Mouse (Mus musculus): ENCODE measurements around the gene Znfx1. TPM values are rescaled to one million over a fixed set of nuclear protein-coding genes. Genes with fewer than 3 reads are reported as not detected.

Znfx1 gene
- polyA plus RNA-seq (2015; fragmentation: Illumina TruSeq; extraction: RNeasy Lipid Tissue Mini Kit (QIAGEN cat#74804); ENCODE audit: low read depth, low replicate concordance) = 37.4 TPM

DNA sequence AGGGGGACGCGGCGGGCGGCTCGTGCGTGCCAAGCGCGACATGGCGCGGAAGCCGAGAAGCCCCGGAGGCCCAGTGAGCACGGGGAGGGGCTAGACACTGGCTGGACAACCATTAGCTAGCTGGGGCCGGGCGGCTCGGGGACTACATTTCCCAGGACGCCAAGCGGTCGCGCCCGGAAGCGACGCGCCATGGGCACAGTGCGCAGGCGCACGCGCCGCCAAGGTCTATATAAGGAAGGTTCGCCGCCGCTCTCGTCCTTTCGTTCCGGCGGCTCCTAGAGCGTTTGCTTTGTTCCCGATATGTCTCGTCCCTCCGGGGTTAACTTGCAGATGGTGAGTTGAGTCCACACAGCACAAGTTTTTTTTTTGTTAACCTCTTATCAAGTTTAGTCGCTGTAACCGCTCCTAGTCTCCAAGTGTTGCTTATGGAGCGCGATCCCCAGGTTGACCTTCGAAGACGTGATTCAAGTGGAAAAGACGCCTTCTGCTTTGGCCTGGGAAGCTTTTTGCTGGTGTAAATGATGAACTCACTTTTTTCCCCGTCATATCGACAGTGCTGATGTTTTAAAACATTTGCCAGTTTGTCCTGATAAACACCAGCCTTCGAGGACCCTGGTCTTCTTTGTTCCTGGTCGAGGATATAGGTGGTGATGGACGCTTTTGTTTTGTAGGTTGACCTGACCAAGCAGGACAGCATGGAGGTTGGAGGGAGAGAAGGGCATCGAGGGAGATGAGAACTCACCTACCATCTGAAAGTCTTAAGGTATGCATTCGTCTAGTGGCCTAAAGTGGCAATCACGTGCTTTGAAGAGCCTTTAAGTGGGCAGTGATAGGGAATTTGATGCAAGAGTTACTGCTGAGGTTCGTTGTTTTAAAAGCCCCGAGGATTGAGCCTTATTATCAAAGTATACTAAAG lies at the start of gene Znfx1:
TSS of gene Znfx1 (minus strand) at position 51 of the 916 bp plus-strand sequence.

DNA sequence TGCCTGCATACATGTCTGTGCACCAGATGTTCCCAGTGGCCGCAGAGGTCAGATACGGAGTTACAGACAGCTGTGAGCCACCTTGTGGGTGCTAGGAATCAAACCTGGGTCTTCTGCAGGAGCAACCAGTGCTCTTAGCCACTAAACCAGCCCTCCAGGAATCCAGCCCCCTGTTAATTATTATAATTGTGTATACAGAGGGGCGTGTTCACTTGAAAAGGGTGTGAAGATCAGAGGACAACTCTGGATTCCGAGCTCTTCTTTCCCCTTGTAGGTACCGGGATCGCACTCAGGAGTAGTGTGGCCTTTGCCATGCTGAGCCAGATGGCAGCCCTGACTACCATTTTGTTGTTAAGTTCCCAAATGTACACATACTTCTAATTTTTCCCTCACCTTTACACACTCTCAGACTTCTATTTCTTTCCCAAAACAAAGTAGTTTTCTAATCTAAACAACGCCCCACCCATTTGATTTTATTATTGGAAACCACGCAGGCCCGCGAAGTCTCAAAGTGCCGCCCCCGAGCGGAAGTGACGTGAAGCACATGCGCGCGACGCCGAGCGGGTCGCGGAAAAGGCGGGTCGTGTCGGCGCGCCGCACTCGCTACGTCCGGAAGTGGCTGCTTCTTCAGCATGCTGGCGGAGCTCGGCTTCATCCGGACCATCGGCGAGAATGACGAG lies 48.0 kb downstream of the Znfx1 start, which contains the start of gene Ddx27:
TSS of gene Ddx27 (plus strand) at position 492 of the 680 bp plus-strand sequence.

DNA sequence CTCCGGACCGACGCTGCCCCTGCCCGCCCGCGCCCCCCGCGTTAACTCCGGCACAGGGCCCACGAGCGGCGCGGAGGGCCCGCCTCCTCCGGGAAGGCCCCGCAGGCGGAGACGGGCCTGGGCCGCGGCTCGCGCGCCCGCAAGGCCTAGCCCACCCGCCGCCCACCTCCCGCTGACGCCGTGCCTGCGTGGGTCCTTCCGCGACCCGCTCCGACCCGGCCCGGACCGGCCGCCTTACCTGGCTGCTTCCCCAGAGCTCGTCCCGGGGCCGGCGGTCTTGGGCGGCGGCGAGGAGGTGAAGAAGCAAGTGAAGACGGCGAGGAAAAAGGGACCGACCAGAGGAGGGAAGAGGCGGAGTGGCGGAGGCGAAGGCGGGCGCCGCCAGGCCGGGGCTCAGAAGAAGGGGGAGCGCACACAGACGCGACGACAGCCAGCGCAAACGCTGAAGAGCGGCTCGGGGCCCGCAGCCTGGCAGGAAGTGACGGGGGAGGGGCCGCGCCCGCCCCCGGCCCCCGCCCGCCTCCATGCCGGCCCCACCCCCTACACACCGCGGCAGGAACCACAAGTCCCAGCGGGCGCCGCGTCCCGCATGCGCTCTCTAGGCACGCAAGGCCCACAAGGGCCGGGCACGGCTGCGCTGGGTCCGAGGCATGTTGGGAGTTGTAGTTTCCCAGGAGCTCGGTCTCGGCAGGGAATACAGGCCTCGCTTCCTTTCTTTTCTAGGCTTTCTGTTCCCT lies 66.9 kb downstream of the Znfx1 start, which contains the start of gene Stau1:
TSS of gene Stau1 (minus strand) at position 504 of the 737 bp plus-strand sequence.

Other genes with a start within 250 kb of the Znfx1 start
- gene Cse1l, start 157.0 kb downstream of the Znfx1 start, polyA plus RNA-seq (2015; fragmentation: Illumina TruSeq; extraction: RNeasy Lipid Tissue Mini Kit (QIAGEN cat#74804); ENCODE audit: low read depth, low replicate concordance) = 65.0 TPM
- 56.7 TPM for gene Stau1, start 66.7 kb downstream of the Znfx1 start, polyA plus RNA-seq (2015; fragmentation: Illumina TruSeq; extraction: RNeasy Lipid Tissue Mini Kit (QIAGEN cat#74804); ENCODE audit: low read depth, low replicate concordance)
- 24.2 TPM for gene Ddx27, start 47.8 kb downstream of the Znfx1 start, polyA plus RNA-seq (2015; fragmentation: Illumina TruSeq; extraction: RNeasy Lipid Tissue Mini Kit (QIAGEN cat#74804); ENCODE audit: low read depth, low replicate concordance)
- gene Kcnb1, start 127.1 kb upstream of the Znfx1 start, polyA plus RNA-seq (2015; fragmentation: Illumina TruSeq; extraction: RNeasy Lipid Tissue Mini Kit (QIAGEN cat#74804); ENCODE audit: low read depth, low replicate concordance) = 70.6 TPM
- gene Ptgis, start 177.6 kb upstream of the Znfx1 start, polyA plus RNA-seq (2015; fragmentation: Illumina TruSeq; extraction: RNeasy Lipid Tissue Mini Kit (QIAGEN cat#74804); ENCODE audit: low read depth, low replicate concordance) = 1.8 TPM